Mouse (Mus musculus) intestine, postnatal 0 days (tissue): ENCODE measurements around the gene Zg16. TPM values are rescaled to one million over a fixed set of nuclear protein-coding genes. Genes with fewer than 3 reads are reported as not detected.

Experiments
- ATAC-seq: fragments of 200-750 bp; cut with Nextera tagmentation; 2 replicates; pipeline ENCODE4 v1.8.0; 2017; ENCODE audit warnings: mild to moderate bottlenecking, moderate TSS enrichment, moderate library complexity
- H3K27ac ChIP-seq: fragments of 300-500 bp; sonication (generic); 2 replicates; pipeline ENCODE4 v1.5.1; 2014; ENCODE audit warnings: mild to moderate bottlenecking, low read depth, low read length, moderate library complexity
- H3K27me3 ChIP-seq: fragments of 300-500 bp; sonication (generic); replicated peaks from 2 replicates; pipeline ENCODE4 v1.6.1; 2014; ENCODE audit warnings: low read length, mixed read lengths; ENCODE audit not compliant: control insufficient read depth, insufficient read depth
- H3K36me3 ChIP-seq: fragments of 300-500 bp; sonication (generic); 2 replicates; pipeline ENCODE4 v1.6.1; 2014; ENCODE audit warnings: mild to moderate bottlenecking, moderate library complexity; ENCODE audit not compliant: control insufficient read depth, insufficient read depth
- H3K4me1 ChIP-seq: fragments of 300-500 bp; sonication (generic); replicated peaks from 2 replicates; pipeline ENCODE4 v1.6.1; 2014; ENCODE audit warnings: antibody characterized with exemption, low read length, mixed read lengths; ENCODE audit not compliant: control insufficient read depth, insufficient read depth
- H3K4me2 ChIP-seq: fragments of 300-500 bp; sonication (generic); replicated peaks from 2 replicates; pipeline ENCODE4 v1.6.1; 2014; ENCODE audit warnings: low read depth, mild to moderate bottlenecking, moderate library complexity
- H3K4me3 ChIP-seq: fragments of 300-500 bp; sonication (generic); 2 replicates; pipeline ENCODE4 v1.5.1; 2014; ENCODE audit warnings: low read depth, low read length
- H3K9ac ChIP-seq: fragments of 300-500 bp; sonication (generic); 2 replicates; pipeline ENCODE4 v1.6.1; 2014; ENCODE audit warnings: mild to moderate bottlenecking, low read depth, low read length
- H3K9me3 ChIP-seq: fragments of 300-500 bp; sonication (generic); 2 replicates; pipeline ENCODE4 v1.6.1; 2016; ENCODE audit warnings: mixed run types; ENCODE audit not compliant: control insufficient read depth
- CTCF ChIP-seq: sonication (generic); IDR thresholded peaks from 2 replicates; pipeline ENCODE4 v1.5.1; 2016; ENCODE audit warnings: low read depth, mild to moderate bottlenecking, control low read depth, antibody characterized with exemption, moderate library complexity
- WGBS: fragments of 180-500 bp; shearing (Covaris S2); extraction: QIAGEN DNeasy Blood & Tissue Kit; methylation state at CpG from one replicate; pipeline ENCODE4 v1.1.7; 2014; 5-methylcytosine and 5-hydroxymethylcytosine counted together
- polyA plus RNA-seq: library from polyadenylated mRNA; unstranded; fragments of >200 nt; fragmentation: Nextera tagmentation; extraction: Ambion mirVana; gene quantifications from 2 replicates; pipeline ENCODE4 v1.2.1, GENCODE M21; 2015

The Zg16 gene
- polyA plus RNA-seq, 1 experiment from 2014 or later = 225 TPM

DNA sequence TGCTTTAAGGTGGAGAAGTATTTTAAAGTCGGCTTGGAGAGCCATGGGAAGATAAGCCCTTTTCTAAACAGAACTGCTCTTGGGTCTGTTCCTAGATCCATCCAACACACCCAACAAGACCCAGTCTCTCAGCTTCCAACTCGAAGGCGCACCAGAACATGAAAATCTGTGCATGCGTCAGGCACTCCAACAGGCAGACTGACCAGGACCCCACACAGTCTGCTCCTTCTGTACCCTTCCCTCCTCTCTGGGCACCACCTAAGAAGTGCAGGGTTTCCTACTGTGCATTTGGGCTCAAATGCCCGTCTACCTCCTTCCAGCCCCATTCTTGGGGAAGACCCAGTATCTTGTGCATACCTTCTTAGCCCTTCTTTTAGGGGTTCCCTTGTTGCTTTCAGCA is 66.6 kb downstream of the Zg16 start:
- H3K36me3 ChIP-seq = peaks cover 24% of the 10 kb centered on the region
- H3K4me3 ChIP-seq = peak overlapping the region; percentile 41
- no peaks in the 10 kb centered on the region for H3K9me3 ChIP-seq
- H3K9ac ChIP-seq = no peak overlapping the region
- 37% methylated on average over 5 of the region's 5 CpGs for WGBS
- no peaks in the 10 kb centered on the region for H3K27me3 ChIP-seq
- no peak for TF ChIP-seq CTCF
- peaks cover 11% of the 10 kb centered on the region; the same call in 1 of the 2 replicates for H3K4me1 ChIP-seq
- no peak overlapping the region for H3K27ac ChIP-seq
- ATAC-seq = no peak
- H3K4me2 ChIP-seq = peak overlapping the region; percentile 73

DNA sequence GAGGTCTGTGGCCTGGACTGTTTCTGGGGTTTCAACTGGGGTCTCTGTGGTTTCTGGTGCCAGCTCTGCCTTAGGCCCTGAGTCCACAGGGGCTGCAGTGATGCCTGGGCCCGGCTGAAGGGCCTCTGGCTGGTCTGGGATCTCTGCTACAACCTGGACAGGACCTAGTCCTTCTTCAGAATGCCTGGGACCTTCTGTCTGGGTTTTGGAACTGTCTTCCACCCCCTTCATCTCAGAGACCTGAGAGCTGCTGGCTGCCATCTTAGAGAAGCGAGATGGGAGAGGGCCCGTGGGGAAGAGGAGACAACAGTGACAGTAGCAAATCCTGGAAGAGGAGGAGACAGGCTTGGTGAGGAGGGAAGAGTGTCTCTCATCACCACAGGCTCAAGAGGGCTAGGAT is 67.1 kb downstream of the Zg16 start:
- WGBS = 69% methylated on average over 3 of the region's 3 CpGs
- Histone ChIP-seq H3K9me3 (no peaks in the 10 kb centered on the region), H3K36me3 (peaks cover 24% of the 10 kb centered on the region), H3K4me1 (peaks cover 11% of the 10 kb centered on the region; the same call in 1 of the 2 replicates), H3K27ac (no peak overlapping the region), H3K27me3 (no peaks in the 10 kb centered on the region), H3K4me3 (peak overlapping the region; percentile 41; the same call in 1 of the 2 replicates), H3K9ac (no peak overlapping the region), H3K4me2 (peak overlapping the region; percentile 73)
- TF ChIP-seq CTCF = no peak
- no peak for ATAC-seq

DNA sequence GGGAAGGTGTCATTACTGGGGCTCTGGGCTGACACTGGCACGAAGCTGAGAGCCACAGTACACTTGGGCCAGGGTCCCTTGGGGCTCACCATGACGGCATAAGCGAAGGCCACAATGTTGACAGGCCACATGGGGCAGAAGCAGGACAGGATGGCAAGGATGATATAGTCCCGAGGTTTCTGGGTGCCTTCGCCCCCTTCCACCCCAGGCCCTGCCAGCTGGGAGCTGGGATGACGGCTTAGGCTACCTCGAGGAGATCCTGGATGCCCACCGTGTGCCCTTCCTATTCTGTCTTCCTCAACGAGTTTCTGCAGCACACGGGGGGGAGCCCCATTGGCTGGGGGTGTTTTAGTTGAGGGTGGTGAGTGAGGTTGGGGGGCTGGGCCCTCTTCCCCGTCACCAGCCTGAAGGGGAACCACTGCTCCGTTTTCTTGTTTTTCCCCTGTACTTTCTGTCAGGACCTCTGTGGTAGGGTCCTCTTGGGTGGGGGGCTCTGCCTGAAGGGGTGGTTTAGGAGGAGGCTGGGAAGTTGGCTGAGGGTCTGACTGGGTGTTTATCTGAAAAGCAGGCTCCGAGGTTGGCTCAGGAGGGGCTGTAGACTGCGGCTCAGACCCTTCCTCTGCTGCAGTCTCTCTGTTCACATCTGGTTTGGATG is 67.7 kb downstream of the Zg16 start:
- H3K4me1 ChIP-seq = peaks cover 11% of the 10 kb centered on the region; the same call in 1 of the 2 replicates
- no peaks in the 10 kb centered on the region for H3K9me3 ChIP-seq
- 80% methylated on average over 14 of the region's 14 CpGs for WGBS
- peak overlapping the region; percentile 73 for H3K4me2 ChIP-seq
- no peak overlapping the region for H3K27ac ChIP-seq
- no peak for TF ChIP-seq CTCF
- no peak overlapping the region for H3K9ac ChIP-seq
- no peak overlapping the region for H3K4me3 ChIP-seq
- peaks cover 24% of the 10 kb centered on the region for H3K36me3 ChIP-seq
- no peaks in the 10 kb centered on the region for H3K27me3 ChIP-seq
- ATAC-seq = no peak

DNA sequence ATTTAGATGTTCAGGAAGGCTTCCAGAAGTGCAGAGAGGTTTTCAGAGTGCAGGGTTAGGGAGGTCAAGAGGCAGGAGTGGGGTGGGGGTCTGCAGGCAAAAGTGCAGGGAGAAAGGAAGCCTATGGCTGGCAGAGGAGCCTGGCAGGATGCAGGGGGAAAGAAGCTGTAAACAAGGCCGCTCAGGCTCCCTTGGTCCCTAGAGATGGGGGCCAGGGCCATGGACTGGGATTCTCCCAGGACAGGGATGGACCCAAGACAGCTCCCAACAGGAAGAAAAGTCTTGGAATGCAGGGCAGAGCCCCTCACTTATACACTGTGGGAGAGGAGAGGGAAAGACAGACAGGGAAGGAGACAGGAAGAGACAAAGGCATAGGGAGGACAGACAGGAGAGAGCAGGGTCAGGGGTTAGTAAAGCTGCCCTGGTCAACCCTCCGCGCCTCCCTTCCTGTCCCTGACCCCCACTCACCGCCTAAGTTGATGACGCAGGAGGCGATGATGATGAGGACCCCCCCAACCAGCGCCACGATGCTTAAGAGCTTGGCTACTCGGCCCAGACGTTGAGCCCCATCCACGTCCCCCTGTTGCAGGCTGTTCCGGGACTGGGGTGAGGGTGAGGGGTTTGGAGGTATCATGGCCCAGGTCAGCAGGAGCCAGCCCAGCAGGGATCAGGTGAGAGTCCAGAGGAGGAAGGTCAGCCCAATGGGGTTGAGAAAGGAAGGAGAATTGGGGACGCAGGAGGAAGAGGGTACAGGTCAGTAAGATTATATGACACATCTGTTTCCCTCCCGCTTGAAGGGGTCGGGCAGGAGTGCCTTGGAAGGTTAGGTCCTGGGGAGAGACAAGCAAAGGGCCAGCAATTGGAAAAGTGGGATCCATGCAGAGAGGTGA is 68.5 kb downstream of the Zg16 start:
- Histone ChIP-seq H3K27me3 (no peaks in the 10 kb centered on the region), H3K4me1 (peaks cover 9% of the 10 kb centered on the region; the same call in 1 of the 2 replicates), H3K9me3 (no peaks in the 10 kb centered on the region), H3K4me3 (no peak overlapping the region), H3K36me3 (peaks cover 17% of the 10 kb centered on the region), H3K9ac (no peak overlapping the region), H3K27ac (no peak overlapping the region), H3K4me2 (no peak overlapping the region; the same call in 1 of the 2 replicates)
- no peak for TF ChIP-seq CTCF
- WGBS = 75% methylated on average over 15 of the region's 15 CpGs
- ATAC-seq = no peak

DNA sequence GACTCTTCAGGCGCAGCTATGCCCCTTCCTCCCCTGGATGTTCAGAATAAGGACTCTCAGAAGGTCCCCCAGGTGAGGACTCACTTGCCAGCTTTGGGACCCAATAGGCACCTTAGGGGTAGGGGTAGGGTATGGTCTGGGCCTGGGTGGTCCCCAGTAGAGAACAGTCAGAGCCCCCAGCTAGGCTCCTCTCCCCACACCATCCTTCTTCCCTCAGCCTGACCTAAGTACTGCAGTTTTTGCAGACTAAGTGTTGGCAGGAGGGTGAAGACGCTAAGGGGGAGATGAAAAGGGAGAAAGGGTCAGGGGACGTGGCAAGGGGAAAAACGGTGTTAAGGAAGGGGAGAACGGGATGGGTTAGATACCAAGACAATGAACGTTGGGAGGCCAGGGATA is 69.2 kb downstream of the Zg16 start:
- Histone ChIP-seq H3K9me3 (no peaks in the 10 kb centered on the region), H3K27ac (no peak overlapping the region), H3K4me2 (no peak overlapping the region; the same call in 1 of the 2 replicates), H3K36me3 (peaks cover 14% of the 10 kb centered on the region), H3K27me3 (no peaks in the 10 kb centered on the region), H3K9ac (no peak overlapping the region), H3K4me3 (no peak overlapping the region), H3K4me1 (peaks cover 9% of the 10 kb centered on the region; the same call in 1 of the 2 replicates)
- ATAC-seq = no peak
- no peak for TF ChIP-seq CTCF
- WGBS = 48% methylated on average over 6 of the region's 6 CpGs
